ENCODE assay signal across 9 mouse cellular contexts in genomic region chr4:101601758-101602157, GRCm38 (mm10). TPM values are rescaled to one million over a fixed set of nuclear protein-coding genes. Genes with fewer than 3 reads are reported as not detected.
A peak's percentile ranks its signal among the peaks of the same experiment; 100 is the strongest.
DNase-seq lines count a peak whose midpoint lies in the region; ATAC-seq and TF ChIP-seq lines count a peak whose summit lies in the region.
"Had no signal": no experiment of that assay in that cellular context is flagged by ENCODE, and none has a peak within 500 bp of the region (broad histone marks: within the 10 kb centered on the region; RNA-seq: fewer than 3 reads in every experiment).

No protein-coding gene starts in this region.

- ATAC-seq in hindbrain, embryonic 12.5 days (ENCODE audit: low FRiP score), result no peak
- peak; percentile 66 to 71; a peak in 2 of 4 replicates for ATAC-seq in hematopoietic stem cell, adult 5-6 weeks (replicated peaks in 1 of 2; ENCODE audit: insufficient read depth in 1 of 2, low FRiP score in 2 of 2, low TSS enrichment in 1 of 2, low read depth in 1 of 2, poor library complexity in 2 of 2, severe bottlenecking in 2 of 2)

- no peak overlapping the region for H3K27ac ChIP-seq in hindbrain, embryonic 10.5 days
- no peak overlapping the region for H3K27ac ChIP-seq in hindbrain, embryonic 12.5 days
- no peak overlapping the region for H3K27ac ChIP-seq in spleen, adult 2 months (ENCODE audit: insufficient read depth, low read length)
- H3K27ac ChIP-seq: neural tube, embryonic 13.5 days had no signal

- no peaks in the 10 kb centered on the region for H3K36me3 ChIP-seq in hindbrain, embryonic 10.5 days
- H3K36me3 ChIP-seq in hindbrain, embryonic 12.5 days, result no peaks in the 10 kb centered on the region
- H3K36me3 ChIP-seq in spleen, adult 2 months (ENCODE audit: control insufficient read depth, insufficient read depth, low read length), result no peaks in the 10 kb centered on the region

- H3K27me3 ChIP-seq in hindbrain, embryonic 10.5 days (ENCODE audit: insufficient read depth, poor library complexity, severe bottlenecking), result no peaks in the 10 kb centered on the region
- H3K27me3 ChIP-seq in hindbrain, embryonic 12.5 days, result no peaks in the 10 kb centered on the region
- H3K27me3 ChIP-seq in spleen, adult 2 months (ENCODE audit: control insufficient read depth, insufficient read depth, low read length), result no peaks in the 10 kb centered on the region
- H3K27me3 ChIP-seq: neural tube, embryonic 13.5 days had no signal

- no peak overlapping the region for H3K9ac ChIP-seq in hindbrain, embryonic 12.5 days
- H3K9ac ChIP-seq: neural tube, embryonic 13.5 days had no signal

- peak; percentile 23 for DNase-seq in hindbrain, embryonic 10.5 days (ENCODE audit: low spot score)
- no peak for DNase-seq in spleen, adult 2 months (ENCODE audit: low read depth in 1 of 2, low spot score in 2 of 2)
- no peak for DNase-seq in spleen, postnatal 4 days (ENCODE audit: low spot score in 2 of 2)
- no peak for DNase-seq in urinary bladder, postnatal 14 days (ENCODE audit: low spot score)
- DNase-seq in urinary bladder, adult 18-20 months (ENCODE audit: low spot score in 2 of 2), result no peak
- no peak for DNase-seq in left cerebral cortex, adult 9 months (ENCODE audit: low spot score in 2 of 2)

- no peak overlapping the region for H3K4me2 ChIP-seq in hindbrain, embryonic 12.5 days (replicated peaks)
- H3K4me2 ChIP-seq: neural tube, embryonic 13.5 days had no signal

- no peak overlapping the region for H3K4me3 ChIP-seq in hindbrain, embryonic 10.5 days
- no peak overlapping the region for H3K4me3 ChIP-seq in hindbrain, embryonic 12.5 days
- H3K4me3 ChIP-seq in spleen, adult 2 months (ENCODE audit: extremely low read depth, insufficient read depth, insufficient read length), result no peak overlapping the region
- H3K4me3 ChIP-seq: neural tube, embryonic 13.5 days had no signal

- no peaks in the 10 kb centered on the region for H3K4me1 ChIP-seq in hindbrain, embryonic 10.5 days (replicated peaks)
- no peaks in the 10 kb centered on the region for H3K4me1 ChIP-seq in hindbrain, embryonic 12.5 days
- H3K4me1 ChIP-seq in spleen, adult 2 months (ENCODE audit: control insufficient read depth, insufficient read depth, insufficient read length), result no peaks in the 10 kb centered on the region
- H3K4me1 ChIP-seq: neural tube, embryonic 13.5 days had no signal

- TF ChIP-seq CTCF in spleen, adult 2 months (IDR thresholded peaks at IDR 0.05; ENCODE audit: extremely low read depth, insufficient read depth, insufficient read length, insufficient replicate concordance), result peak; percentile 19; the same call in 1 of the 2 replicates

- no peak for TF ChIP-seq POLR2A in spleen, adult 2 months (IDR thresholded peaks at IDR 0.05; ENCODE audit: low read depth, low read length)

- H3K9me3 ChIP-seq in hindbrain, embryonic 10.5 days, result no peaks in the 10 kb centered on the region
- H3K9me3 ChIP-seq in hindbrain, embryonic 12.5 days (replicated peaks), result no peaks in the 10 kb centered on the region
- H3K9me3 ChIP-seq: neural tube, embryonic 13.5 days had no signal

RNA-seq across cellular contexts. Expression of gene Leprot, which starts 45.8 kb away (rescaled TPM):
- 67.6 and 69.1 TPM in 2 replicates for polyA plus RNA-seq in hindbrain, embryonic 10.5 days (2016; fragmentation: Nextera tagmentation; extraction: Ambion mirVana)
- polyA plus RNA-seq in hindbrain, embryonic 12.5 days (2016; fragmentation: Nextera tagmentation; extraction: Ambion mirVana), result 80.5 and 81.8 TPM in 2 replicates
- 41.0 and 41.7 TPM in 2 replicates for polyA plus RNA-seq in spleen, adult 2 months (2012; rRNA removed)
- 61.5 and 64.7 TPM in 2 replicates for total RNA-seq in hematopoietic stem cell, adult 5-6 weeks (2017)
